Mouse (Mus musculus): ENCODE data around the gene Epo.

The Epo gene

DNA sequence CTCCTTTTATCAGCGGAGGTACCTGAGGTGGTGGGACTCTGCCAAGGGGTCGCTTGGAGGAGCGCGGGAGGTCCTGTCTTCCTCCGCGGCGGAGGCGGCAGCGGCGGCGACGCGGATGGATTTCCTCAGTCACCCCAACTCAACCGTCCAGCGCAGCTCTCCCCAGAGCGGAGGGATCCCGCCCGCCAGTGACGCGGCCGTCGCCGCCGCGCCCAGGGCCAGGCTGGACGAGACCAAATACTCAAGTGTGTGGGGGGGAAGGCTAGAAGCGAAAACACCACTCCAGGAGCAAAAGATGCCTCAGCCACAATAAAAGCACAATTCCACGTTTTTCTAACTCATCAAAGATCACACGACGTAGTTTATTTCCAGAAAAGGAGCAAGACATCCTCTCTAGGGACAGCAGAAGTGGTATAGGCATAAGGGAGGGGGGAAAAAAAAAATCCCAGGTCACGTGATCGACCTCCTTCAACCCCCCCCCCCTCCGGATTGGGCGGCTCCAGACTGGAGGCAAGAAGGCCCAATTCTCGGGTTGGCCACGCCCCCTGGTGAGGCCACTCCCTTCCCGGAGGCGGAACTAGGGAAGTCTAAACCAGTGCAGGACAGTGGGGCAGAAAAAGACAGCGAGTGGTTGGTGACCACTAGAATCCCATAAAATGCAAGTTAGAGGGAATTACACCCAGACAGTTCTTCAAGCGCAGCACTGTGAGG lies at the start of gene Epo, which contains the start of gene Gnb2:
Gene Epo (minus strand): TSS at position 126 of the 711 bp plus-strand sequence.
Gene Gnb2 (minus strand): TSS at position 394 of the 711 bp plus-strand sequence.
- DNase-seq (ENCODE audit: low spot score in 2 of 2), result peak; percentile 93 to 95

DNA sequence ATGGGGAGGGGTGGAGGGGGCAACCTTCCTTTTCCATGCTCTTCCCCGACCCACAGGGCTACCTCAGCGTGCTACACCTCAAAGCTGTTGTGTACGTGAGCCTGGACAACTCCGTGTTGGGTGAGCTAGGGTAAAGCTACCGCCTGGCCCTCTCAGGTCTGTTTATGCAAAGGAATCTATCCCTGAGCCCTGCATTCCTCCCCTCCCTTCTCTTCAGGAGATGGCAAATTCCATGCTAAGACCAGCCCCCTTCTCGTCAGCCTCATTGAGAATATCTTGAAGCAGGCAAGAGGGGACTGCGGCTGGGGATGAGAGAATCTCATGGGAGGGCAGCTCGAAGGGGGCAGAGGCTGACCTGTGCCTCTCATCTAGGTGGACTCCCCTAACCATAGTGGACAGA lies 49.7 kb upstream of the Epo start:
- no peak for DNase-seq (ENCODE audit: low spot score in 2 of 2)

DNA sequence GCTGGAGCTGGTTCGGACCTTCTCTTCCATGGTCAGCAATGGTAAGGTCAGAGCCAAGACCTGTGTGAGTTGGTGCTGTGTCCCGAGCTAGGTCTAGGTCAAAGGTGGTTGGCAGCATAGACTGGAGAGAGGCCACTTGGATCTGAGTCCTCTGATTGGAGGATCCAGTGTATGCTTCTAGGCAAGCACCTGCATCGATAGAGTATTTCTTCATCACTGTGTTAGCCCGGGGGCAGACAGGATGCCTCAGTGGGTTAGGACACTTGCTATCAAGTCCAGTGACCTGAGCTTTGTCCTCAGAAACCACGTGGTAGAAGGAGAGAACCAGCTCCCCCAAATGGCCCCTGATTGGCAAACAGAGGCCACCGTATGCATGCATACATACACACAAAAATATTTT lies 47.2 kb upstream of the Epo start:
- DNase-seq (ENCODE audit: low spot score in 2 of 2), result no peak

DNA sequence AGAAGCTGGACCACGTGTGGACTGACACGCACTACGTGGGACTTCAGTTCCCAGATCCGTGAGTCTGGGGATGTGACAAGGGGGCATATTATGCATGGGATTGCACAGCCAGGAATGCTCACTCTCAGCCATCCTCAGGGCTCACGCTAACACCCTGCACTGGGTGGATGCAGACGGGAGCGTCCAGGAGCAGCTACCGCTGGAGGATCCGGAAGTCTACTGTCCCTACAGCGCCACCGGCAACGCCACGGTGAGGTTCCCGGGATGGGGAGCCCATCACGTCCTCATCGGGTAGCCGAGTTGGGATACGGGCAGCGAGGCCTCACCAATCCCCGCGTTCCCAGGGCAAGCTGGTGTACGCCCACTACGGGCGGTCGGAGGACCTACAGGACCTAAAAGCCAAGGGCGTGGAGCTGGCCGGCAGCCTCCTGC lies 41.4 kb upstream of the Epo start:
- DNase-seq (ENCODE audit: low spot score in 2 of 2), result peak; percentile 34 to 39

DNA sequence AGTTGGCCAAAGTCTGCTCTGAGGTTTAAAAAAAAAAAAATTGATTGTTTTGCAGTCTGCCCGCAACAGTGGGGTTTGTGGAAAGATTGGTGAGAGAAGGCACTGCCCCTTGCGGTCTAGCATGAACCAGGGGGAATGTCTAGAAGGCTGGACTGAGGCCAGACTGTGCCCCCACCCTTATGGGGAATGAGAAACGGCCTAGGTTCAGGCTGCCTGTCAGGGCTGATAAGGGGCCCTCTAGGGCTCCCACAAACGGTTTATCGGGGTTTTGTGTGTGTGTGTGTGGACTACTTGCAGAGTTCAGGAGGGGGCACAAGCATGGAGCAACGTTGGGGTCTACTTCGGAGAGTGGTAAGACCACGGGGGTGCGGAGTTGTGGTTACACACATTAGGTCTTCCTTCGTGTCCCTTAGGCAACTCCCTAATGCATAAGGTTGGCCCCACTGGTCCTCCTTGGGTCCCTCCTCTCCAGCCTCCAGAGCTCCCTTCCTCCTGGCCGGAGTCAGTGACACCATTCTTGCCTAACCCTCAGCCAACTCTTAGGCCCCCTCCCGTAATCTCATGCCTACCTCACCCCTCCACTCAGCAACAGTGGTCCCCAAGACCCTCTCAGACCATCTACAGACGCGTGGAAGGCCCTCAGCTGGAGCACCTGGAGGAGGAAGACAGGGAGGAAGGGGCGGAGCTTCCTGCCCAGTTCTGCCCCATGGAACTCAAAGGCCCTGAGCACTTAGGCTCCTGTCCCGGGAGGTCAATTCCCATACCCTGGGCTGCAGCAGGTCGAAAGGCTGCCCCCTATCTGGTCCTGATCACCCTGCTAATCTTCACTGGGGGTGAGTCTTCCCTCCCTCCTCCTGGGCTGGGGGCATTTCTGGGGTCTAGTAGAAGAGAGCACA lies 37.9 kb upstream of the Epo start:
- no peak for DNase-seq (ENCODE audit: low spot score in 2 of 2)

DNA sequence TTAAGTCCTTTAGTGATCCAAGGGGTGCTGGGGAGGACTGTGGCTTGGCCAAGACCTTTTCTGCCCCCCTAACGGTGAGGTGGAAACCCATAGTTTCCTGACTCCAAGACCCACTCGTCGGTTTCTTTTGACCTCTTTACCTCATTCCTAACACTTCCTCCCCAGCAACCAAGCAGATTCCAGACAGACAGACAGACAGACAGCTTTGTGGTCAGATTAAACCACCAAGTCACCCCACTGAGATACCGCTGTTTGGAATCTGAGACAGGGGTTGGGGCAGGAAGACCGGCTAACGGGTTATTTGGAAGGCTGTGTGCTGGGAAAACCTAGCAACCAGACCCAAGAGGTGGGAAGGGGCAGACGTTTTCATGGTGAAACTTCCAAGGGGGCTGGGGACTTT lies 37.1 kb upstream of the Epo start:
- no peak for DNase-seq (ENCODE audit: low spot score in 2 of 2)

DNA sequence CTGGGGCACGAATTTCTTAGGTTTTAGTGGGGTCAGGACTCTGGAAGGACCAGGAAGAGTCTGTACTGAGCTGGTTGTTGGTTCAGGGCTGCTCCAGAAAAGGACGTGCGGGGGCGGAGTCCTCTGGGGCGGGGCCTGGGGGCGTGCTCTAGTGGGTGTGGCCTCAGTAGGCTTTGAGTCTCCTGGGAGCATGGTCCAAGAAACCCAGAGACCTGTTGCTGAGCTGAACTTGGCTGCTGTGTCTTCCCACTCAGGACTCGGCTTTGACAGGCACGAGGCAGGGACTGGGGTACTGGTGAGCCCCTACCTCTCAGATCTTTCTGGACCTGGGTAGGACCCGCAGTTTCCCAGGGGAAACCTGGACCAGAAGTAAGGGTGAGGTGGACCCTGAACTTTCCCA lies 36.6 kb upstream of the Epo start, which contains the start of gene Tfr2:
Gene Tfr2 (plus strand): TSS at position 176 of the 400 bp plus-strand sequence.
- DNase-seq (ENCODE audit: low spot score in 2 of 2), result no peak

DNA sequence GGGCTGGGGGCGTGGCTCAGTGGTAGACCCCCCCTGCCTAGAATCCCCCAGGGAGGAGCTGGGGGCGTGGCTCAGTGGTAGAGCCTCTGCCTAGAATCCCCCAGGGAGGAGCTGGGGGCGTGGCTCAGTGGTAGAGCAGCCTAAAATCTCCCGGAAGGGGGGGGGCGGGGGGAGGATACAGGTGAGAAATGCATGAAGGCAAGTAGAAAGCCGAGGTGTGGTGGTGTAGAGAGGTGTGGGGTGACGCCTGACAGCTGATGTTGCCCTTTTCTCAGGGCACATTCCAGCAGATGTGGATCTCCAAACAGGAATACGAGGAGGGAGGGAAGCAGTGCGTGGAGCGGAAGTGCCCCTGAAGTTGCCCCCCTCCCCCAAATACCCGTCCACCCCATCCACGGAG lies 36.0 kb upstream of the Epo start:
- DNase-seq (ENCODE audit: low spot score in 2 of 2), result no peak

DNA sequence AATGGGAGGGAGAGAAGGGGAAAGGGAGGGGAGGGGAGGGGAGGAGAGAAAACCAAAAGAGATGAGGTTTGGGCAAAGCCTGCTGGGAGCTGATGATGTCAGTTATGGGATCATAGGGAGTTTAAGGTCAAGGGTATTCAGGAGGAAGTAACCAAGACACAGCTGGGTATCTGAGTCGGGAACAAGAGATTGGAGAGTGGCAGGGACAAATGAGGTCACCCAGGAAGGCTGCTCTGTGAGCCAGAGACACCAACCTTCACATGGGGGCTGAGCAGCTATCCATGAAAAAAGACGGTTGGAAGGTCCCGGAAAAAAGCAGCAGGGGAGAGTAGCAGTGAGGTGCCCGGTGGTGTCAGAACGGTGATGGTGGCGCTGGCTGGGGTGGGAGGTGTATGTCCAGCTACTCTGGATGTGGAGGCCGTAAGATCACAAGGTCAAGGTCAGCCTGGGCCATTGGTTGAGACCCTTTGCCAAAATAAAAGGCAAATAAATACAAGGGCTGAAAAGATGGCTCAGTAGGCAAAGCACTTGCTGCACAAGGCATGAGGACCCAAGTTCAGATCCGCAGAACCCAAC lies 35.3 kb upstream of the Epo start:
- no peak for DNase-seq (ENCODE audit: low spot score in 2 of 2)

DNA sequence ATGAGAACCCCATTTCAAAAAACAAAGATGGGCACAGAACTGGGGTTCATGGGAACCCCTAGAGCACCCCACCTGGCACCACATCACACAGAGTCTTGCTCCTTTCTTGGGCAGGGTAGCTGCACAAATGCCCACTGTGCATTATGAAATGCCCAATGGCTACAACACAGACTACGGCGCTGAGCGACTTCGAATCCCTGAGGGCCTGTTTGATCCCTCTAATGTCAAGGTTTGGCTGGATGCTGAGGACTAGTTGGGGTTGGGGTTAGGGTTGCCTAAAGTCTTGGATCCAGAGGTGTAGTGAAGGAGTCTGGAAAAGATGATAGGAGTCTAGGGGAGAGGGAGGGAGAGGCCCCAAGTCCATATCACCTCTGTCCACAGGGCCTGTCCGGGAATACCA lies 33.4 kb upstream of the Epo start:
- DNase-seq (ENCODE audit: low spot score in 2 of 2), result no peak

DNA sequence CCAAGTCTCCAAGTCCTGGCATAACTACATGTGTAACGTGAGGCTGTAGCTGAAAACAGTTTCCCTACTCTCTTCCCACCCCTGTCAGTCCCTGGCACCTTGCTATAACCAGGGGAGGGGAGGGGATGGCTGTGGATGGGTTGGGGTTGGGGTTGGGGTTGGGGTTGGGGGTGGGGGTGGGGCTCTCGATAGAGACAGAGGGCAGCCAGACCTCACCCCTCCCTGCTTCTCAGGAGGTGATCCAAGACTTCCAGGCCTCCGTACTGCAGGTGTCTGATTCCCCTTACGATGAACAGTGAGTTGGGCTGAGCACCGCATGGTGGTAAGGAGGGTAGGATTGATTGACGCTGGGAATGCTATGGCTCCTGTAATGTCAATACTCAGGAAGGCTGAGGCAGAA lies 32.7 kb upstream of the Epo start:
- DNase-seq (ENCODE audit: low spot score in 2 of 2), result no peak

DNA sequence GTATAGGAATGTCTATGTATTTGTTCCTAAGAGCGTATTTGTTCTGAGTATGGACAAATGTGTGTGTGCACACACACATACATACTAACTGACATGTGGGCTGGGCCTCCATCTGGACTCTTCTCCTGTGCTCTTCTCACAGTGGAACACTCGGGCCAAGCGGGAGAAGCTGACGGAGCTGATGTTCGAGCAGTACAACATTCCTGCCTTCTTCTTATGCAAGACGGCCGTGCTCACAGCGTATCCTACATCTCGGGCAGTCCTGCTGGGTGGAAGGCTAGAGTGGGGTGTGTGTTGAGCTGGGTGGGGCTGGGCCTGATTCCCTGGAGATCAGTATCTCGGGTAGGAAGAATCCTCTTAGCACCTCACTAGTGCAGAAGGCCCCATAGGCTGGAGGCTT lies 29.9 kb upstream of the Epo start:
- peak in 1 of 2 experiments; percentile 61 for DNase-seq (ENCODE audit: low spot score in 2 of 2)

DNA sequence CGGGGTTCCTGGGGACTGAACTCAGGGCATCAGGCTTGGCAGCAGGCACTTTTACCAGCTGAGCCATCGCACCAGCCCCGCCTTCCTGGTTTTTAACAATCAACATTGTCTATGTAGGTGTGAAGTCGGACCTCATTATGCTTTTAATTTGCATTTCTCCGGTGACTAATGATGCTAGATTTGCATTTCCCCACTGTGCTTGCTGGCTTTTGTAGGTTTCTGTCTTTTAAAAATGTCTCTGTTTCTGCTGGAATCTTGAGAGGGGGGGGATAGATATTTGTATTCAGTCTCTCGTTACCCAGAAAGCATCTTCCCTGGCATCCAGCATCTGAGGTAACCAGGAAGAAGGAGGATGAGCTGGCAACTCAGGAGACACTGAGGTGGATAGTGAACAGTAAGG lies 28.5 kb upstream of the Epo start:
- no peak for DNase-seq (ENCODE audit: low spot score in 2 of 2)

DNA sequence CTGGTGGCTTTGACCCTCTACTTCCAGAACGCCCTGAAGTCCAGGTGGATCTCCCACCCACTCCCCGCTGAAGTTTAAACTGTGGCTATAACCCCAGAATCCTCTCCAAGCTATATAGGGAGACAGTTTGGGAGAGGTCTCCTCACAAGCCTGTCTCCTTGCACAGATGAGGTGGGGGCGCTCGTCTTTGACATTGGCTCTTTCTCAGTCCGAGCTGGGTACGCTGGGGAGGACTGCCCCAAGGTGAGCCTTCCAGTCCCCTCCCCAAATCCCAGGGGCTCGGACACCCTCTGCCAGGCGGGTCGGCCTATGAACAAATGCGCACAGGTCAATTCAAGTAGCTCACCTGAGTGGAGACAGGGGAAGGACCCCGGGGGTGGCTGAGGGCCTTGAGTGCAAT lies 20.9 kb upstream of the Epo start:
- no peak for DNase-seq (ENCODE audit: low spot score in 2 of 2)

DNA sequence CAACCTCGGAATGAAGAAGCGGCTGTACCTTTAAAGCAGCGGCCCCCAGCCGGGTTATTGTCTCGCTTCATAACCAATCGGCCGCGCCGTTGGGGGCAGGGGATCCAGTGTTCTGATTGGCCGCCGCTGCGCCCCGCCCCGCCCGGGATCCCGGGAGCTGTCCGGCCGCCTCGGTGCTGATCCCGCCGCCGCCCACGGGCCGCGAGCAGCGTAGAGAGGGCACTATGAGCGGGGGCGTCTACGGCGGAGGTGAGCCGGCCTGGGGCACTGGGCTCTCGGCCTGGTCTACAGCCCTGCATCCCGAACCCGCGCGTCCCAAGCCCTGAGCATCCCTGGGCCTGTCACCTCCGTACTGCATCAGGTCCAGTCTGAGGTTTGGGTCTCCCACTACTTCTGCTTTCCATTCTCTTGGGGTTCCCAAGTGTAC lies 20.4 kb upstream of the Epo start, which contains the start of gene Actl6b:
Gene Actl6b (plus strand): TSS at position 107 of the 427 bp plus-strand sequence.
- DNase-seq (ENCODE audit: low spot score in 2 of 2), result peak; percentile 89 to 90

DNA sequence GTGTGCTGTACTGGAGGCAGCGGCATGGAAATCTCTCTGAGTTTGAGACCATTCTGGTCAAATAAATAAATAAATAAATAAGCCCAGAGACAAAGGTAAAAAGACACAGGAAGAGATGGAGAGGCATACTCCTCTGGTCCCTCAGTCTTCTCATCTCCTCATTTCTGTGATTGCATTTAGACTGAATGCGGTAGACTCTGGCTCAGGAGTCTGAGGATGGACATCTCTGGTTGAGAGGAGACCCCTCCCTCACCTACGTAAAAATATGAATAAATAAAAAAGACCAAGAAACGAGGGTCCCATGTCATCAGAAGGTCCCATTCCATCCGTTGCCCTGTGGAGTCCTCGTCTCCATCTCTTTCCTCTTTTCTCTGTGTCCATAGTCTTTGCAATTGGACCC lies 20.0 kb upstream of the Epo start:
- no peak for DNase-seq (ENCODE audit: low spot score in 2 of 2)

DNA sequence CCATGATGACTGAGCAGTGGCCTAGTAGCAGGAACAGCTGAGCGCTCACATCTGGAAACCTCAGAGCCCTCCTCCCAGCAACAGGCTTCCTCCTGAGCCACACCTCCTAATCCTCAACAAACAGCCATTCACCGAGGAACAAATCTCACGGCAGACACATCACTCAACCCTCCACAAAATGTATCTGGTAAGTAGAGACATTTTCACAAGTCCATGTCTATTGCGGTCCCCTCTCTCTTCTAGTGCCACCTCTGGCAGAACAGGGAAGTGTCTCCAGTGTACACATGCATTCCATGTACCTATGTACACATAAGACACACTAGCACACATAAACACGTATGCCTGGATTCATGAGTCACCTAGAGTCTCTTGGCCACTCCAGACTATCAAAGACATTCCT lies 18.1 kb upstream of the Epo start:
- DNase-seq (ENCODE audit: low spot score in 2 of 2), result no peak

DNA sequence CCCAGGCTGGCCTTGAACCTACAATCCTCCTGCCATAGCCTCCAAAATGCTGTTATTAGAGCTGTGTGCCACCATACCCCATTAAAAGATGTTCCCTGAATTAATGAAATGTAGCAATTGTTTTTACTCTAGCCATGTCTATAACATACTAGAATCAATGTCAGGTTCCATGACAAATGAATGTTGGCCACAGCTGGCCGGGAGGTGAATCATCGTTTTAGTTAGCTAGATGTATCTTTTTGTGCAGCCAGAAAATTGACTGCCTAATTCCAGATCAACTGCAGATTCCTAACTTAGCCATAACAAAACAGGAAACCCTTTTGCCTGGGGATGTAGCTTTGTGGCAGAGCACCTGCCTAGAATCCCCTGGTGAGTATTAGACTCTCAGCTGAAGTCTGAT lies 16.8 kb upstream of the Epo start:
- no peak for DNase-seq (ENCODE audit: low spot score in 2 of 2)

DNA sequence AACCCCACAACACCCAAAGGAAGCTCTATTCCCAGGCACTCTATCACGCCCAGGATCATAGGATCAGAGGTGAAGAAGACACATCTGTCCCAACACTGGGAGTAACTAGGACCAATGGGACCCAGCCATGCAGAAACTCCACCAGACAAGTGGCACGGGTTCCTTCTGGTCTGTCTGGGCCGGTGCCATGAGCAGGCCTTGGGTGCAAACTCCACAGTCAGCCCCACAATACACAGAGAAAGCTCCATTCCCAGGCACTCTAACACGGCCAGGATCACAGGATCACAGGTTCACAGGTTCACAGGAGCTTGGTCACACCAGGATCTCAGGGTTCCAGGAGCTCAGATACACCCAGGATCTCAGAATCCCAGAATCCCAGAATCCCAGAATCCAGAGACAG lies 12.6 kb upstream of the Epo start:
- no peak for DNase-seq (ENCODE audit: low spot score in 2 of 2)

DNA sequence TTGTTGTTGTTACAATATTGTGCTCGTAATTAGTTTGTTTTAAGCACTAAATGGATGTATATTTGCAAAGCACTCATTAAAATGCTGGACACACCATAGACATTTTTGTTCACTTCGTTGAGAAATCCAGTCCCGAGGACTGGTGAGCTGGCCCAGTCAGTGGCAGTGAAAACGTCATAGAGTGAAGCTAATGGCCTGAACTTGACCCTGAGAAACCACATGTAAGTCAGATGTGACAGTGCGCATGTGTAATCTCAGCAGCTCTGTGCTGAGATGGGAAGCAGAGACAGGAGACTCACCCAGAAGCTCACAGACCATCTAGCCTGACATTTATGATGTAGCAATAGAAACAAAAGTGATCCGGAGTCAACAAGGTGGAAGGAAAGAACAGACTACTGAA lies 11.9 kb upstream of the Epo start:
- no peak for DNase-seq (ENCODE audit: low spot score in 2 of 2)

DNA sequence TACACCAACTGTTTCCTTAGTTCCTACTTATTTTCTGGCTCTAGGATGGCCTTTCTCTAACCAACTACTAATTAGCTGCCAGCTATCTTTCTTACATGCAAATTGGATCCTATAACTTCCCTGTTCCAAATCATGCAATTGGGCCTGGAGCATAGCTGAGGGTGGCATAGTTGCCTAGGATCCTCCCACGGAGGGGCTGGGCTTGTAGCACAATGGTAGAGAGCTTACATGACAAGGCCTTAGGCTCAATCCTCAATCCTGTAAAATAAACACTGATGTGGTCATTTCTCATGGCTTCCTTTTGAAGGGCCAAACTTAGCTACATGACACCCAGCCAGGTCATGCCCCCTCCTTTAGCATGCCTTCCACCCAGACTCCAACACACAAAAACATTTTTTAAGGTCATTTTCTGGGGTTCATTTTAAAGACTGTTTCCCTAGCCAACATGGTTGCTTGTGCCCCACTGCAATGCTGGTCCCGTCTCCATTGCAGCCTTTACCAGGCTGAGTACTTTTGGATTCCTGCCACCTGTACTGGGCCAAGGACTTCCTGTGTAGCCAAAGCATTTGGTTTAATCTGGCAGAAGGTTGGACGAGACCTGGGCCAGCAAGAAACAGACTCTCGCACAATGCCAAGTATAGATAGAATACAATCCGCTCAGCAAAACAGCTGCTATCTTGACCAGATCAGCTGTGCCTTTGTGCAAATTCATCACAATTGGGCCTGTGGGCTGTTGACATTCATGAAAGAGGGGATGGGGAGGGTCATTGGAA lies 8.9 kb upstream of the Epo start:
- no peak for DNase-seq (ENCODE audit: low spot score in 2 of 2)

DNA sequence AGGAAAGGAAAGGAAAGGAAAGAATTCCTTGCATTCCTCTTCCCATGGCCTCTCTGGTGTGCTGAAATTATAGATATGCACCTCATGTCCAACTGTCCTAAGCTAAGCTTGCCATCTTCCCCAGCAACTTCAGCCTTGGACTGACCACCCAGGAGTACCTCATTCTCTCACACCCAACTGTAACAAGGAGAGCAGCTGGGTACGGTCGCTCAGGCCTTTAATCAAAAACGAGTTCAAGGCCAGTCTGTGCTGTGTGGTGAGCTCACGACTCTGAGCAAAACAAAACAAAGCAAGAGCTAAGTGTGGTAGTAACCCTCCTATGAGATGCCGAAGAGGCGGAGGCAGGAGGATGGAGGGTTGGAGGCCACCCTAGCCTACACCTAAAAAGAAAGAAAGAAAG lies 7.9 kb upstream of the Epo start:
- no peak for DNase-seq (ENCODE audit: low spot score in 2 of 2)
